Mouse (Mus musculus) v-Abl transformed pro-B cells (cell line): ENCODE measurements around the gene Exoc3l2.

Experiments
- in situ Hi-C, 2 experiments: fragments of 400-800 bp; cut with MboI; formaldehyde crosslinking; loops; one replicate each; pipeline ENCODE4 v1.15.1; 2025; ENCODE audit not compliant: unreplicated experiment in 2 of 2

Gene Exoc3l2

DNA sequence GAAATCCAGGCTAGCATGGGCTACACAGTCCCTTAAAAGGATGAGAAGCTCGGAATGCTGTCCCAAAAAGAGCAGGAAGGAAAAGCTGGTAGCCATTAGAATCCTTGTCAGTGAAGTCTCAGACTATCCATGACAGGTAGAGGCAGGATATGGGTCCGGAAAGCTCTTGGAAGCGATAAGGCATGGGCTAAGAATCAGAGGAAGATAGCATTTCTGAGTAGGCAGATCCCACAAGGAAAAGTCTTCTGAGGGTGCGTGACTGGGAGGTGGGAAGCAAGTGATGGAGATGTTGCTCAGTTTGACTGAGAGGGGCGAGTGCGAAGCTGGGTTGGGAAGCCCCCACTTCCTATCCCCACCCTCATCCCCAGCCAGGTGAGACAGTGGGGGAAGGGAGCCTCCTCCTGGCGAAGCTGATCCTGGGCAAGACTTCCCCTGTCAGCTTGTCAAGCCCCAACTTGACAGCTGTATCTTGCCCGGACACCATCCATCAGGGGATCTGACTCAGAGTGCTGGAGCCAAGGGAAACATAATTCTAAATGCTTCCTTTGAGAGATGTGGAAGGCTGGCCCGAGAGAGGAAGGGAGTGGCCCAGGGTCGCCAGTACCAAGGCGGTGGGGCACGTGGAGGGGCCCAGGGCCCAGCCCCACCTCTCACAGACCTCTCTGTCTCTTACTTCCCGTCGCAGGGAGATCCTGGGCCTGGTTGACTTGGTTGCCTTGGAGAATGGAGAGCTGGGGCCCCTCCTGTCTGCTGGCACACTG is 14.7 kb downstream of the Exoc3l2 start:
- in situ Hi-C loops: no loop called here

DNA sequence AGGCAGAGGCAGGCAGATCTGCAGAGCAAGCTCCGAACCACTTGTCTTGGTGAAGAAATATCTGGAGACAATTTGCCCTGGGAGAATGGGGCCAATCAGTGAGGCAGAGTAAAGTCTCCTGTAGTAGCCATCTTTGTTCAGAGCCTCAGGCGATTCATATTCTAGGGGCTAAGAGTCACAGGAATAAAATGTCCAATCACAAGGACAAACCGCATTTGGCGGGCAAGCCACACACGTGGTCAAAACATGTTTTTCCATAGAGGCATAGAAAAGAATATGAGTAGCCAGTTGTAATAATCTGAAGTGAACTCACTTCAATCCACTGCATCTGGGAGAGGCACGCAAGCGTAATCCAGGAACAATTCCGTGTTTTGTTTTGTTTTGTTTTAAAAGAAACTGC is 20.1 kb downstream of the Exoc3l2 start:
- in situ Hi-C loops: no loop called here

DNA sequence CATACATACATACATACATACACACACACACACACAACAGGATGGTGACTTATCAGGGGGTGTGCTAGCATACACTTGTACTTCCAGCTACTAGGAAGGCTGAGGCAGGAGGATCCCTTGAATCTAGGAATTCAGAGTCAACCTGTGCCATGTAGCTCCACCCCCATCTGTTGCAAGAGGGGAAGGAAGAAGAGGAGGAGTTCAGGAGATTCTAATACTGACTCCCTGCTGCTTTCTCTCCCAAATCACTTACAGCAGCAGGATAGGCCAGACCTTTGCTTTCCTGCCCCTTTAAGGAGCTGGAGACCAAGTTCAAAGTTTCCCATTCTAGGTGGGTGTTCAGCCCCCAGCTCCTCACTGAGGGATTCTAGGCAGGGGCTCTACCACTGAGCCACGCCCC is 22.4 kb downstream of the Exoc3l2 start:
- in situ Hi-C loops: no loop called here

DNA sequence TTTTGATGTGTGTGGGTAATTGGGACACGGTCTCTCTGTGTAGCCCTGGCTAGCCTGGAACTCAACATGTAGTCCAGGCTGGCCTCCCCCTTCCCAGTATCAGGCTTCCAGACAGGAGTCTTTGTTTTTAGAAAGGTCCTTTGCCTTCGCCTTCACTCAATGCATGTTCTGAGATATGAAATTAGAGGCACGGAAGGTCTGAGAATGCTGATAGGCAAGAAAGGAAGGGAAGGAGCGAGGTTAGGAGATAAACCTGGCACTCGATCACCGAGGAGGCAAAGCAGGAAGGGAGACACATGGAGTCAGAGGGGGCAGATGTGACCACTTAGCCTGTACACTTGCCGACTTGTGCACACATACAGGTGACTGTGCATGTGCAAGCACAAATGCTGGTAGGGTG is 23.4 kb downstream of the Exoc3l2 start:
- in situ Hi-C loops: no loop called here

DNA sequence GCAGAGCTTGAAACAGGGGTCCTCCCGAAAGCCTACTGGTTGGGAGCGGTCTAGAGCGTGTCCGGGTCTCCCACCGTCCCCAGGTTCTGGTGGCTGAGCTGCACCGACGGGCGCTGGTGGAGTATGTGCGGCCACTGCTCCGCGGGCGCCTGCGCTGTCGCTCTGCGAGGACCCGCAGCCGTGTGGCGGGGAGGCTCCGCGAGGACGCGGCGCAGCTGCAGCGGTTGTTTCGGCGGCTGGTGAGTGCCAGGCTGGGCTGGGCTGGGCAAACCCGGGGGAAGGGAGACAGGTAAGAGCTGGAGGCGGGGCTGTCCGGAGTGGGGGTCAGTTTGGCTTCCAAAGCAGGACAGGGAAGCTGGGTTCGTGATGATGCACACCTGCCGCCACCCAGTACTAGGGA is 26.4 kb downstream of the Exoc3l2 start:
- in situ Hi-C loops: no loop called here

DNA sequence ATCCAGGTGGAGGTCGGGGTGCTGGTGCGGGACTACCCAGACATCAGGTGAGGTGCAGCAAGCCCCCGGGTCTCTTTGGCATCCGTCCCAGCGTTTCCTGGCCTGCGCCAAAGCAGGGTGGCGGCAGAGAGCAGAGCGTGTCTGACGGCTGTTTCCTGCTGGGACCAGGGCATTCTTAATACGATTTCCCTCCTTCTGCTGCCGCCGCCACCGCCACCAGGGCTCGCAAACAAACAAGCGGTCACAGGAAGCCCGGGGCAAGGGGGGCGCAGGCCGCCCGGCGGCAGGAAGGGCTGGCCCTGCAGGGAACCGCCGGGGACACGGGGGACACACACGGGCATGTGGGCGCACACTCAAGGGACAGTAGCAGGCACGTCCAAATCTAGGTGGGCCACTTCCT is 28.6 kb downstream of the Exoc3l2 start:
- in situ Hi-C loops: no loop called here

DNA sequence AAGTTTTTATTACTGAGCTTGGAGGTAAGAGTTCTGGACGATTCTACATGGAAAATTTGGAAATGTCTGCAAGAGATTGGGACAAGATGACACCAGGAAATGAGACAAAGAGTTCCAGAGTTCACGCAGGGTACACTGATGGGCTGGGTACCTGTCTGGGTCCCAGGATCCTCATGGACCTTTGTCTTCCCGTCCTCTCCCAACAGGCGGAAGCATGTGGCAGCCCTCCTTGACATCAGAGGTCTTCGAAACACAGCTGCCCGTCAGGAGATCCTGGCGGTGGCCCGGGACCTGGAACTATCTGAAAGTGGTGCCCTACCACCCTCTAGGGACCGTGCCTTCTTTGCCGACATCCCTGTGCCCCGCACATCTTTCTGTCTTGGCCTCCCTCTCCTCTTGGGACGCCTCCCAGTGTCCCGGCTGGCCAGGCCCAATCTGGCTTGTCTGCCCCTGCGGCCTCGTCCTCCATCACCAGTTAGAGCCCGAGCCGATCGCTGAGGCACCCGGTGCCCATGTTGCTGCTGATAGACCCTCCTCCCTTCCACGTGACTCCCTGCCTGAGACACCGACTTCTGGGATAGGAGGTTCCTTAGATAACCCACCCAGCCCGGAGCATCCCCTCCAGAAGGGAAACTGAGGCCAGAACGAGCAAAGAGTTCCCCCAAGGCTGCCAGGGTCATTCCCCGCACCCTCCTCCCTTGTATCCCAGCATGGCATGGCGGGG is 31.8 kb downstream of the Exoc3l2 start:
- in situ Hi-C loops: loop anchor here in 1 of 2 experiments (5.0 kb wide), 1 partner anchor 33 kb away; the partner anchor contains the start of gene Exoc3l2

DNA sequence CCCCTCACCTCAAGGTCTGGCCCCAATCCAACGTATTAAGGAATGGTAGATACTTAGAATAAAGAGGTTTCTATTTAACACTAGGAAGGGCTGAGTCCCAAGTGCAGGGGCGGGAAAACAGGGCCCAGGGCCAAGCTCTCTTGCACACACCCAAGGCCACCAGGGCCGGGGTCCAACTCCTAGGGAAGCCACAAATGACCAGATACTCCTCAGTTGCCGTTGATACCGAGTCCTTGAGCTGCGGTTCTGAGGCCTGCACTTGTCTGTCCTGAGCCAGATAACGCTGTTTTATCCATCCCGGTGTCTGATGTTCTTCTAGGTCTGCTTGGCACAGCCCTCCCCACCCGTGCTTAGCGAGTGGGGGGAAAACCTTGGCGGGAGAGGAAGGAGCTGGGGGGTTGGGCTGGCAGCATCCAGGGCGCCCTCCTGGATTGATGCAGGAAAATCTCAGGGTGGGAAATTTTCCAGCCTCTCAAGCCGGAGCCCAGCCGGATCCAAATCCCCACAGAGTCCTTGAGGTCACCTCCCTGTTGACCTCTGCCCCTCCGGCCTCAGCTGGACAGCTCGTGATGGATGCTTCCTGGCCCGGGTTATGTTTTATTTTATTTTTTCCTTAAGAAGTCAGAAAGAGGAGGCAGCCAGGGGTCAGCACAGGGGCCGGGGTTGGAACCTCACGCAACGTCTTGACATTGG is 32.5 kb downstream of the Exoc3l2 start:
- in situ Hi-C loops: loop anchor here in 1 of 2 experiments (5.0 kb wide), 1 partner anchor 33 kb away; the partner anchor contains the start of gene Exoc3l2

DNA sequence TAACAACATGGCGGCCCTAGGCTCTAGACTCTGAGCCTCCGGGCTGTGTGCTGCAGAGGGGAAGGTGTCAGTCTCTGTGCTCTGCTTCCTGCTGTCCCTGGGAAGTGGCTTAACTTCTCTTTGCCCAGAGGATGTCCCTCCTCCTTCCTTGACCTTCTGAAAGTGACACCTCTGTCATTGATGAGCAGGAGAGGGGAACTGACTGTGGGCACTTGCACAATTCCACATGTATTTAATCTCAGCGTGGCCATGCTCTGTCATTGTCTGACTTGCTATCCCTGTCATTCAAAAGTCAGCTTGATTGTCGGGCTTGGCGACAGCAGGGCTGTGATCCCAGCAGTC is 33.1 kb downstream of the Exoc3l2 start:
- in situ Hi-C loops: loop anchor here in 1 of 2 experiments (5.0 kb wide), 1 partner anchor 34 kb away; the partner anchor contains the start of gene Exoc3l2

DNA sequence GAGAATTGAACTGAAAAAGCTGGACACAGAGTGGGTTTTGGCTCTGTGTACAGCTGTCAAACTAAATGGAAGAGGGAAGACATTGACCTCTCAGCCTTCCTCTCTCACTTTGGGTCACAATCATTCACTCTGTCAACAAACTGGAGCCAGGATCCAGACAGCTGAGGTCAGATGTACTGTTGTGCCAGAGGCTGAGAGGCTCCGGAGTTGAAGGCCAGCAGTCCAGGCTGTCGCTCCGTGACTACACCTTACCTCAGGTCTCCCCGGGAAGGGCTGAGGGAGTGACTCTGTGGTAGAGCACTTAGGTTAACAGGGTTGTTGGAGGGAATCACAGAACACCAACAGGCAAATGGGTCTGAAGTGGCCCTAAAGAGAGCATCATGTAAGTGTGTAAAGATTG is 35.2 kb downstream of the Exoc3l2 start:
- in situ Hi-C loops: loop anchor here in 1 of 2 experiments (5.0 kb wide), 1 partner anchor 36 kb away; the partner anchor contains the start of gene Exoc3l2

DNA sequence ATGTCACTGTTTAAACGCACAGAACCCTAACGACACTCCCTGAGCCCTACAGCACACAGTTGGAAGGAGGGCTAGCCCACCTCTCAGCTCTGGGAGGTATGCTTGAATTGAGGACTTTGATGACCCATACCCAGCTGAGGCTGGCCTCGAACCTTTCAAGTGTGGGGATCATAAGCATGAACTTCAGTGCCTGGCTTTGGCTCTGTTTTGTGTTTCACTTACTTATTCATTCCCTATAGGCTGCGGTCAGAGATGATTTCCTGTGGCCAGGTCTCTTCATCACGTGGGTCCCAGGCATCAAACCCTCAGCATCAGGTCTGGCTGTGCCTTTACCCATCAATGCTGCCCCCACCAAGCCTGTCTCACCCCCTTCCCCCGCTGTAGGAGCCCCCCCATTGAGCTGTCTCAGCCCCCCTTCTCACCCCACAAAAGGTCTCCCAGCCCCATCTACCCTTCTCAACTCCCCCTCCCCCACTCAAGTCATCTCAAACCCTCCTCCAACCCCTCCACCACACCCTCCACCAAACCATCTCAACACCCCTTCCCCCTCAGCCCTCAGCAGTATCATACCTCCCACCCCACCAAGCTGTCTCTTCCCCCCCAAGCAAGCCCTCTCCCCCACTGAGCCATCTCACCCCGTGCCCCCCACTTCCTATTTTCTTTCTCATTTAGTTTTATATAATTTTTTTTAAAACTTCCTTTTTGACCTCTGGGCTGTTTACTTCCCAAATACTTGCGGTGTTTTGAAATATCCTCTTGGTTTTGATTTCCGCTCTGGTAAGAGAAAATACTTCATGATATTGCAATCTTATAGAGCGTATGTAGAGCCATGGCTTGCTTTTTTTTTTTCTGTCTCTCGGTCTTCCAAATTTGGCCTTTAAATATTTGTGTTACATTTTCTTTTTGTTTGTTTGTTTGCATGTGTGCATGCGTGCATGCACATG is 37.6 kb downstream of the Exoc3l2 start:
- in situ Hi-C loops: loop anchor here (5.0 to 10.0 kb wide), 3 partner anchors 87 to 212 kb away; no protein-coding TSS in a partner anchor

DNA sequence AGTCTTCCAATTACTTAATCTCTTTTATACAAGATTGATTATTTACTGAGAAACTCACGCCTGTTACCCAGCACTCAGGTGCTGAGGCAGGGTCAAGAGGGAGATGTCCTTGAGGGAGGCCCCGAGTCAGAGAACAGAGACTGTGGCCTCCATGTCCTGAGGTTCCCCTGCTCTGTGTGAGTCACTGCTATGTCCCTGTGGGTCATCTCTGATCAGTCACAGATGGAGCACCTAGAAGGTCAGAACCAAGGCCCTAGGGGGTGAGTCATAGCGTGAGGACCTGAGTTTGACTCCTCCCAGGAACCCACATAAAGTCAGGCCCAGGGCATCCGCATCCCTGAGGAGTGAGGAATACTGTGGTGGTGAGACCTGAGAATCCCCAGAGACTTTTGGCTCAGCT is 38.5 kb downstream of the Exoc3l2 start:
- in situ Hi-C loops: loop anchor here (5.0 to 10.0 kb wide), 3 partner anchors 86 to 211 kb away; no protein-coding TSS in a partner anchor

DNA sequence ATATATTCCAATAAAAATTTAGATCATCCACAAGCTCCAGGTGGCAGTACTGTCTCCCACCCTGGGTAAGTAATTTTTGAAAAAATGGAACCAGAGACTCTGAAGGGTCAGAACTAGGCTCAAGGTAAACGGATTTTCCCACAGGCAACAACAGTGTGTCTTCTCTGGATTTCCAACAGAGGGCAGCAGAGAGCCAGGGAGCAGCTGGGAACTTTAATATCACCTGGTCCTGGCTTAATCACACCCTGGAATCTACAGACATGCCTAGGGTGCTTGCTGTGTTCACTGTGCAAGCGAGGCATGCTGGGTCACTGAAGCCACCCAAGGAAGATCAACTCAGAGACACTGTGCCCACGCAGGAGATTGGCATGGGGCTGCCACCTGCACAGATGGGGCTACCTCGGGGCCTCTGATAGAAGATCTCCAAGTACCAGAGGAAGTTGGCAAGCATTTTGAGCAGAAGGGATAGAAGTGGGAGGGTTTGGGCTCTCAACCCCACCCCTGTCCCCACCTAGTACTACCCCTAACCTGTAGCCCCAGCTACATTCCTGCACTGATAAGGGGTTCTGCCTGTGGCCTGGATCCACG is 40.4 kb downstream of the Exoc3l2 start:
- in situ Hi-C loops: loop anchor here (5.0 to 10.0 kb wide), 3 partner anchors 84 to 209 kb away; no protein-coding TSS in a partner anchor

DNA sequence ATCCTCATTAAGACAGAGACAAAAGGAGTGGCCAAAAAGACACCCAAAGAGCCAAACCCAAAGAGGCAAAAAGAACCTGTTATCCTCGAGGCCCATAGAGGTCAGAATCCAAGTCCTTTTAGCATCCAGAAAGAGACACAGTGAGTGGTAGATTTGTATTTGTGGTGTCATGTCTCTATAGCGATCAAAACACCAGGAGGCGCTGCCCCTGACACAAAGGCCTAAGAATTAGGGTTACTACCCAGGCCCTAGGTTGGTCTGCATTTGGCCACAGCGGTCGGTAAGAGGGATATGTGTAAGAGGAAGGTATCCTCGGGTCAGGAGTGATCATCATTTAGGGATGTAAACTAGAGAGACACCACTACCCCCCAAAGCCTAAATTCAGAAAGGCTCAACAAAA is 43.2 kb downstream of the Exoc3l2 start:
- in situ Hi-C loops: loop anchor here (5.0 to 10.0 kb wide), 3 partner anchors 36 to 108 kb away; partner anchors contain the start of genes Gemin7 (in 1 of the 2) and Zfp296 (in 1 of the 2)

DNA sequence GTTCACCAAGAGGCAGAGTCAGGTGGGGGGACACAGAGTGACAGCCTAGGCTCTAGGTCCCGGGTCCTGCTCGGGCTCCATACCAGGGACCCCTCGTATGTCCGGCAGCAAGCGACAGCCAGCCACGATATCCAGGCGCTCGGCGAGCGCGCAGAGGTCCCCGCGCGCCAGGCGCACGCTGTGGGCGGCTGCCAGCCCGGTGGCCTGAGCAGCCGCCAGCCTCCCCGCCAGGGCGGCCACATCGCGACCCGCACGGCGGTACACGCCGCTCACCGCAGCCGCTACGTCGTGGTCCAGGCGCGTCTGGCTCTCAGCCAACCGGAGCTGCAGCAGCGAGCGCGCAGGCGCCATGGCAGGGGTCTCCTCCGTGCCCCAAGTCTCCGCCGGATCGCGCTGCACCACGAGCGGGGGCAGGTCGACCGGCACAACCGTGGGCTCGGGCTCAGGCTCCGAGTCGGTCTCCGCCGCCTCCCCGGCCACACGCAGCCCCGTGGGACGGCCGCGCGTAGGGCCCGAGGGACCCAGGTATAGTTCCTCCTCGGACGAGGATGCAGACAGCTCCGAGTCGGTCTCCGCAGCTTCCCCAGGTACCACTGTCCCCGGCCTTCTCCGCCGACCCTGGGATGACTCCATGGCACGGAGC is 44.0 kb downstream of the Exoc3l2 start:
- in situ Hi-C loops: loop anchor here (5.0 to 10.0 kb wide), 3 partner anchors 35 to 108 kb away; partner anchors contain the start of genes Gemin7 (in 1 of the 2) and Zfp296 (in 1 of the 2)

DNA sequence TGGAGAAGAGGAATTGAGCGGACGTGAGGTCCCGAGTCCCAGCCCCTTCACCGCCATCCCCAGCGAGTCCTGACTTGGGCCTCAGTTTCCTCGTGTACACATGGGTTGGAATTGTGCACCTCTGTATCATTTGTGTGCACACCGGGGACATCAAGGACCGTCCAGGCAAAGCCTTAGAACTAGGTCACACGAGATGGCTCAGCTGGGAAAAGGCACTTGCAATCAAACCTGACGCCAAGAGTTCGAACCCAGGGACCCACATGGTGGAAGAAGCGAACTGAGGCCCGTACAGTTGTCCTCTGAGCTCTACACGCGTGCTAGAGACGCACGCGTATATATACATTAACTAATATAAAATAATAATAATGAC is 44.5 kb downstream of the Exoc3l2 start:
- in situ Hi-C loops: loop anchor here (5.0 to 10.0 kb wide), 3 partner anchors 35 to 107 kb away; partner anchors contain the start of genes Gemin7 (in 1 of the 2) and Zfp296 (in 1 of the 2)

DNA sequence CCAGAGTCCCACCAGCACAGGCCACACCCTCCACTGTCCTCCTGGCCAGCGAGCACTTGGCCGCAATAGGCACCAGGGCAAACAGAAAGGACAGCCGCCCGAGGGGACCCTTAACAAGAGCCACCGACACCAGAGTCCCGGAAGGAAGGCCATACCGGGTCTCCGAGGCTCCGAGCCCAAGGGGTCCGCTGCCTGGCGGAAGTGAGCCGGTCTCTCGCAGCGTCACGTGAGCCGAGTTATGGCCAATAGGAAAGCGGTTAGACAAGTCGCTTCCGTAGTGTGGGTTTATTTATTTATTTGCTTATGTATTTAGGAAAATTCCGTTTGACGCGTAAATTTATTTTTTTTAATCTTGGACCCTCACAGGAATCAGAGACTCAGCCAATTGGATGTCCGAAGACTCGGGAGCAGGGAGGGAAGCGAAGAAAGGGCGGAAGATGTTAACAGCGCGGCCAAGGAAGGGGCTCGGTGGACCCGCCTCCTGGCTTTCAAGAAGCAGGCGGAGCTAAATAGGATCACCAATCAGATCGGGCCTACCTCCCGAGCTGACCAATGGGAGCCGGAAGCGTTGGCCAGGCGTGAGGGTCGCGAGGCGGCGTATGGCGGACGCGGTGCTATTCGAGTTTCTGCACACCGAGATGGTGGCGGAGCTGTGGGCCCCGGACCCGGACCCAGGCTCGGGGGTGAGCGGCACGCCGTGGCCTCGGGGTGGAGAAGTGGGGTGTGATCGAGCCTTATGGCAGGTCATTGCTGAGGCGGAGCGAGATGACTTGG is 45.2 kb downstream of the Exoc3l2 start, which contains the start of the genes Bloc1s3 and Trappc6a:
Gene Bloc1s3, minus strand, starts transcription at position 218 of the 774 bp plus-strand sequence.
Gene Trappc6a, plus strand, starts transcription at position 246 of the 774 bp plus-strand sequence.
- in situ Hi-C loops: loop anchor here (5.0 to 10.0 kb wide), 3 partner anchors 34 to 106 kb away; partner anchors contain the start of genes Gemin7 (in 1 of the 2) and Zfp296 (in 1 of the 2)
